Comparison of ENCODE assay signal across 8 mouse cellular contexts in the genomic region with DNA sequence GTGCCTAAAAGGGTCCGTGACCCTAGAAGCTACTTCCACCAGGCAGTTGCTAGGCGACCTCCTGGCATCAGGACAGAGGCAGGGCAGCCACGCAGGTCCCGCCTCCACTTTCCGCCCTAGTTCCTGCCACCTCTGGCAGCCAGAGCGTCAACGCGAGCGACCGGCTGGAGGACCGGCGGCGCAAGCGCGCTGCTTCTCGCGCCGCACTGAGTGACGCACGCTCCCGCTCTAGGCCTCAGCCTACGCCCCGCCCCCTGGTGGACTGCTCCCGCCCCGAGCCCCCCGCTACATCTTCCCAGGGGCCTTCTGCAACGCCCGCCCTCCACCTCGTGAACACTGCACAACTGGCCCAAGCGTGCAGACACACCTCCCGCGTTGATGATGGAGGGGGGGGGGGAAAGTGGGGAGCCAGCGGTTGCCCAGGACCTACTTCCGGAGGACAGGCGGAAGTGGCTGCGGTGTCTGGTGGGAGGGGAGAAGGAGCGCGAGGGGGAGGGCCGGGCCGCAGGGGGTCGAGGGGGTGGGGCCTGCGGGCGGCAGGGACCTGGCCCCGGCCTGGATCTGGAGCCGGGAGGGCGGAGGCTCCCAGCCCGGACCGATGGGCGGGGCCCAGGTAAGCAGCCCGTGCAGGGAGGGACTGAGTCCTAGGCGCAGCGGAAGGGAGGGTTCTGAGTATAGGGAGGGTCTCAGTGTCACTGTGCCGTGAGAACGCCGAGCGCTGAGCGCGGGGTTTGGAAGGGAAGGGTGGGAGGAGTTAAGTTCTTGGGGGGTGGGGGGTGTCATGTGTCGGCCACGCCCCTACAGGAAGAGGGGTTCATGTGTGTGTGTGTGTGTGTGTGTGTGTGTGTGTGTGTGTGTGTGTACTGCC. TPM values are rescaled to one million over a fixed set of nuclear protein-coding genes. Genes with fewer than 3 reads are reported as not detected.
DNase-seq lines count a peak whose midpoint lies in the region; ATAC-seq and TF ChIP-seq lines count a peak whose summit lies in the region.

A gene (plus strand): TSS at position 465 of the 868 bp plus-strand sequence.

- 1% methylated on average over 60 of the region's 60 CpGs for WGBS in cerebellum, adult 2 months

- no peaks in the 10 kb centered on the region for H3K27me3 ChIP-seq in cerebellum, adult 2 months (ENCODE audit: control insufficient read depth, insufficient read depth, low read length)

- peaks cover 4% of the 10 kb centered on the region; the same call in 1 of the 2 replicates for H3K4me1 ChIP-seq in cerebellum, adult 2 months (ENCODE audit: control insufficient read depth, insufficient read depth, low read length)

- peak within 1 kb of the TSS; percentile 79 for H3K27ac ChIP-seq in cerebellum, adult 2 months (ENCODE audit: insufficient read depth, low read length)

- TF ChIP-seq CTCF in cerebellum, adult 2 months (IDR thresholded peaks at IDR 0.05; ENCODE audit: borderline replicate concordance, insufficient read depth, low read depth, low read length): no peak

- peak; percentile 84 for TF ChIP-seq POLR2A in cerebellum, adult 2 months (IDR thresholded peaks at IDR 0.05; ENCODE audit: borderline replicate concordance, insufficient read depth, low read length)

- peak; percentile 60 to 79 for ATAC-seq in hematopoietic stem cell, adult 5-6 weeks (replicated peaks in 1 of 2; ENCODE audit: insufficient read depth in 1 of 2, low FRiP score in 2 of 2, low TSS enrichment in 1 of 2, low read depth in 1 of 2, poor library complexity in 2 of 2, severe bottlenecking in 2 of 2)

- peak within 1 kb of the TSS; percentile 74 for H3K4me3 ChIP-seq in cerebellum, adult 2 months (replicated peaks; ENCODE audit: insufficient read depth, low read depth, low read length)

- peak; percentile 89 for DNase-seq in MEL-GATA-1-ER (ENCODE audit: extremely low read depth, low read depth)
- DNase-seq in cerebellum, adult 2 months: peak; percentile 90
- peak; percentile 95 for DNase-seq in forelimb bud, embryonic 11.5 days (ENCODE audit: low read depth, low spot score)
- DNase-seq in layer of hippocampus, postnatal 10 days (ENCODE audit: low spot score in 2 of 2): peak; percentile 86 to 91
- DNase-seq in lung, postnatal 10 days: peak; percentile 97
- peak; percentile 94 for DNase-seq in ovary, postnatal 36 days (ENCODE audit: low spot score)
- DNase-seq in thymus, postnatal 25 days: peak; percentile 94

RNA-seq across cellular contexts. Expression of the gene that starts here (rescaled TPM):
- polyA plus RNA-seq in cerebellum, adult 2 months (2012; rRNA removed): 56.4 and 61.2 TPM in 2 replicates
- total RNA-seq in hematopoietic stem cell, adult 5-6 weeks (2017): 50.9 and 100 TPM in 2 replicates
- total RNA-seq in layer of hippocampus, postnatal 10 days (2021): 10 to 100 TPM; 43.9 to 50.2 TPM

Comparison
In these comparisons a context has a peak if more than half of its experiments do, and no peak if none do; other contexts are left out.
1. Peak in every context shown above with its lines: DNase-seq, ATAC-seq, H3K4me3 ChIP-seq and H3K27ac ChIP-seq.